Mouse (Mus musculus): Measurements from ENCODE around the gene Cacng8. TPM values are rescaled to one million over a fixed set of nuclear protein-coding genes. Genes with fewer than 3 reads are reported as not detected.
A peak's percentile ranks its signal among the peaks of the same experiment; 100 is the strongest.

Cacng8 gene
- polyA plus RNA-seq, 1 experiment from 2014 or later, result 12.5 TPM

DNA sequence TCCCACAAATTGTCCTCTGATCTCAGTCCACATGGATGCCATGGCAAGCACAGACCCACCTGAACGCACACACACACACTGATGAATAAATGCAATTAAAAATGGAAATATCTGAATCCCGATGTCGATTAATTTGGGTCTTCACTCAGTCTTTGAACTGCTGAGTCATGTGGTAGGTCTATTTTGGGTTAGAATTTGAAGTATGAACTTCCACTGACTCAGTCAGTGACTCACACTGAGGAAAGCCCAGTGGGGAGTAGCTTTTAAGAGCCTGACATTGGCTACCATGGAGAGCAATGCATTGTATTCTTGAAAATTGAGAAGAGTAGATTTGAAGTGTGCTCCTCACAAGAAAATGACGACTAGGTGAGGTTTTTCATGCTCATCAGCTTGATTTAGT is 56.5 kb downstream of the Cacng8 start:
- DNase-seq, result no peak
- 78% methylated on average over 4 of the region's 4 CpGs for WGBS
- Histone ChIP-seq H3K9me3 (ENCODE audit: control insufficient read depth, low read length) (no peaks in the 10 kb centered on the region), H3K27ac (replicated peaks; ENCODE audit: low read depth, low read length) (no peak overlapping the region), H3K27me3 (ENCODE audit: control insufficient read depth, insufficient read depth, low read length) (no peaks in the 10 kb centered on the region), H3K4me3 (replicated peaks; ENCODE audit: low read depth, low read length) (no peak overlapping the region), H3K9ac (replicated peaks; ENCODE audit: low read length) (no peak overlapping the region), H3K4me1 (ENCODE audit: control insufficient read depth, insufficient read depth, low read length) (no peaks in the 10 kb centered on the region), H3K4me2 (ENCODE audit: low read length) (no peak overlapping the region), H3K36me3 (ENCODE audit: control insufficient read depth, insufficient read depth, low read length) (no peaks in the 10 kb centered on the region)
- no peak for ATAC-seq (ENCODE audit: low FRiP score, low TSS enrichment)

- ATAC-seq (ENCODE audit: low FRiP score, low TSS enrichment) (peak; percentile 55; the same call in 1 of the 2 replicates), DNase-seq (peak; percentile 88)
- Histone ChIP-seq H3K4me1 (ENCODE audit: control insufficient read depth, insufficient read depth, low read length) (no peaks in the 10 kb centered on the region), H3K36me3 (ENCODE audit: control insufficient read depth, insufficient read depth, low read length) (no peaks in the 10 kb centered on the region), H3K27me3 (ENCODE audit: control insufficient read depth, insufficient read depth, low read length) (no peaks in the 10 kb centered on the region), H3K9me3 (ENCODE audit: control insufficient read depth, low read length) (no peaks in the 10 kb centered on the region), H3K27ac (replicated peaks; ENCODE audit: low read depth, low read length) (no peak overlapping the region), H3K4me2 (ENCODE audit: low read length) (no peak overlapping the region), H3K9ac (replicated peaks; ENCODE audit: low read length) (no peak overlapping the region), H3K4me3 (replicated peaks; ENCODE audit: low read depth, low read length) (no peak overlapping the region)
- WGBS, result 22% methylated on average over 15 of the region's 15 CpGs
Measured at GRCm38 (mm10) chr7:3448737-3449454, 58.4 kb downstream of the Cacng8 start.

DNA sequence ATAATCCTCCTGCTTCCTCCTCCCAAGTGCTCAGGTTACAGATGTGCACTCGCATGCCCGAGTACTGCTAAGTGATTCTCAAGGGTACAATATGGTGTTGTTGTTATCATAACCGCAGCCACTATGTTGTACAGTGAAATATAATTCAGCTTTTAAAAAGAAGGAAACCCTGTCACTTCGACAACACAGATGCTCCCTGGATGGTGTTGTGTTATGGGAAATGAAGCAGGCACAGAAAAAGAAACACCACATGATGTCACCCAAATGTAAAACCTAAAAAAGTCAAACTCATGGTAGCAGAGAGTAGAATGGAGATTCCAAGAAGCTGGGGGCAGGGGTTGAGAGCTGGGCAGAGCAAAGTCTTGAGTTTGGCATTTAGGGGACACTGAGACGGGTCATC is 60.2 kb downstream of the Cacng8 start:
- H3K4me1 ChIP-seq (ENCODE audit: control insufficient read depth, insufficient read depth, low read length), result no peaks in the 10 kb centered on the region
- no peak overlapping the region for H3K9ac ChIP-seq (replicated peaks; ENCODE audit: low read length)
- WGBS, result 78% methylated on average over 5 of the region's 5 CpGs
- no peak for DNase-seq
- ATAC-seq (ENCODE audit: low FRiP score, low TSS enrichment), result no peak
- no peaks in the 10 kb centered on the region for H3K9me3 ChIP-seq (ENCODE audit: control insufficient read depth, low read length)
- no peak overlapping the region for H3K4me3 ChIP-seq (replicated peaks; ENCODE audit: low read depth, low read length)
- no peak overlapping the region for H3K4me2 ChIP-seq (ENCODE audit: low read length)
- H3K27ac ChIP-seq (replicated peaks; ENCODE audit: low read depth, low read length), result no peak overlapping the region
- no peaks in the 10 kb centered on the region for H3K36me3 ChIP-seq (ENCODE audit: control insufficient read depth, insufficient read depth, low read length)
- H3K27me3 ChIP-seq (ENCODE audit: control insufficient read depth, insufficient read depth, low read length), result no peaks in the 10 kb centered on the region

DNA sequence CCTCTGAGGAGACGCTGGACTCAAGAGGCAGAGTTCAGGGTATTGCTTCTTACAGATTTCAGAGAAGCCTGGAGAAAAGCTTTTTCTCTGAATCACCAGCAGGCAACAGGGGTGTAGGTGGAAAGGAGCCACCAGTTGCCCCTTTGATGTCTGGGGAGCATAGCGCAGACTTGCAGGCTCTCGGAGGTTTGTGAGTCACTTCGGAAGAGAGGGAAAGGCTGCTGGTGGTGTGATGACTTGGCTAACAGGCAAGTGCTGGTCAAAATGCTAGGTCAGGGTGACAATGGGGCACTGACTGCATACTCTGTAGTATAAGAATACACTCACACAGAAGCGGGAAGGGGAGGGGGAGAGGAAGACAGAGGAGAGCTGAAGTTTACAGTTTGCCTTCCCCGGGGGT is 60.7 kb downstream of the Cacng8 start:
- no peaks in the 10 kb centered on the region for H3K4me1 ChIP-seq (ENCODE audit: control insufficient read depth, insufficient read depth, low read length)
- no peaks in the 10 kb centered on the region for H3K9me3 ChIP-seq (ENCODE audit: control insufficient read depth, low read length)
- no peak overlapping the region for H3K27ac ChIP-seq (replicated peaks; ENCODE audit: low read depth, low read length)
- no peak overlapping the region for H3K9ac ChIP-seq (replicated peaks; ENCODE audit: low read length)
- DNase-seq (no peak), ATAC-seq (ENCODE audit: low FRiP score, low TSS enrichment) (no peak)
- H3K36me3 ChIP-seq (ENCODE audit: control insufficient read depth, insufficient read depth, low read length), result no peaks in the 10 kb centered on the region
- H3K27me3 ChIP-seq (ENCODE audit: control insufficient read depth, insufficient read depth, low read length), result no peaks in the 10 kb centered on the region
- WGBS, result 61% methylated on average over 6 of the region's 6 CpGs
- no peak overlapping the region for H3K4me3 ChIP-seq (replicated peaks; ENCODE audit: low read depth, low read length)
- no peak overlapping the region for H3K4me2 ChIP-seq (ENCODE audit: low read length)

DNA sequence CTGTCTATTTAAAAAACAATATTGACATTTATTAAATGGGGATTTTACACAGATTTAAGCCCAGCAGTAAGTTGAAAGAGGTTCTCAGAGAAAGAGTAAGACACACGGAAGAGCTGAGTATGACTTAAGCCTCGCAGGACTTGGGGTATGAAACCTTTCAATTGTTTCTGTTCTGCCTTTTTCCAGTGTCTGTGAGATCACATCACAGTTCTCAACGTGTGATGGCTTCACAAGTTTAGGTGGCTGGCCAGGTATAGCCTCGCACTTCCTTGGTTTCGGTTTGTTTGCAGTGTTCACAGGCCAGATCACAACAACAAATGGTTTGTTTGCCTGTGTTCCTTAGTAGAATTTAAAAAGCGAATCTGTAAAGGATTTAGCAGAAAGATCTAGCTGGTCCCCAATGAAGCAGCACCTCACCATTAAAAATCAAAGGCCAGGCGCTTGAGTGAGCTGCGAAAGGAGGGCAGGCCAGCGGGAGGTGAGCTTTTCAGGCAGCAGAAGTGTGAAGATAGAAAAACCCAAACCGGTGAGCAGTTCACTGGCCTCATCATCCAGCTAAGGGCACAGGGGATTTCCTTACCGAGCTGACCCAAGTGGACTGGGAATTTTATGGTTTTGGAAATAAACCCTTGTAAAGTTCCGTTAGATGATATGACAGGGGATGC is 62.5 kb downstream of the Cacng8 start:
- Histone ChIP-seq H3K9me3 (ENCODE audit: control insufficient read depth, low read length) (no peaks in the 10 kb centered on the region), H3K4me3 (replicated peaks; ENCODE audit: low read depth, low read length) (no peak overlapping the region), H3K4me1 (ENCODE audit: control insufficient read depth, insufficient read depth, low read length) (no peaks in the 10 kb centered on the region), H3K9ac (replicated peaks; ENCODE audit: low read length) (no peak overlapping the region), H3K4me2 (ENCODE audit: low read length) (no peak overlapping the region), H3K36me3 (ENCODE audit: control insufficient read depth, insufficient read depth, low read length) (no peaks in the 10 kb centered on the region), H3K27me3 (ENCODE audit: control insufficient read depth, insufficient read depth, low read length) (no peaks in the 10 kb centered on the region), H3K27ac (replicated peaks; ENCODE audit: low read depth, low read length) (no peak overlapping the region)
- ATAC-seq (ENCODE audit: low FRiP score, low TSS enrichment), result no peak
- WGBS, result 62% methylated on average over 12 of the region's 12 CpGs
- no peak for DNase-seq

DNA sequence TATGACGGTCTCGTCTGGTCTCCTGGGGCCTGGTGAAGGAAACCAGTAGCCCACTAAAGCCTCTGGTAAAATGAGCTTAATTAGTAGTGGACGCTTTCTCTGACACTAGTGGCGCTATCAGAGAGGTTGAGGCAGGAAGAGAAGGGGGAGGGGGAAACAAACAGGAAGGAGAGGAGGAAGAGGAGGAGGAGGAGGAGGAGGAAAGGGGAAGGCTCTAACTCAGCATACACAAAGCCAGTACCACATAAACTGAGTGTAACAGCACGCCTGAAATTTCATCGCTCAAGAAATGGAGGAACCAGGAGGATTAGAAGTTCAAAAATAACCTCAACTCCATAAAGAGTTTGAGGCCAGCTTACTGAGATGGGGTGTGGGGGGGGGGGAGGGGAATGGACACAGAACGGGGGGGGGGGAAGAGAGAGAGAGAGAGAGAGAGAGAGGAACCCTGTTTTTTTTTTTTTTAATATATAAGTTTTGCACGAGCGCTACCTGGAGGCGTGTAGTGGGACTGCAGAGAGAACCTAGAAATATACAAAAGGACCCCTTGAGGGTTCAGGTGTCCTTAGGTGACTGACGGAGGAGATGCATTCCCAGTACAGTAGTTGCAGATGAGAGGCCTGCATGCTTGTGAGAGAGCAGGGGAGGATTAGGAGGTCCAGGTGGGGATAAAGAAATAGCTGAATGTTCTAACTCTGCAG is 63.2 kb downstream of the Cacng8 start:
- Histone ChIP-seq H3K27me3 (ENCODE audit: control insufficient read depth, insufficient read depth, low read length) (no peaks in the 10 kb centered on the region), H3K9ac (replicated peaks; ENCODE audit: low read length) (no peak overlapping the region), H3K9me3 (ENCODE audit: control insufficient read depth, low read length) (no peaks in the 10 kb centered on the region), H3K4me2 (ENCODE audit: low read length) (no peak overlapping the region), H3K4me1 (ENCODE audit: control insufficient read depth, insufficient read depth, low read length) (no peaks in the 10 kb centered on the region), H3K4me3 (replicated peaks; ENCODE audit: low read depth, low read length) (no peak overlapping the region), H3K36me3 (ENCODE audit: control insufficient read depth, insufficient read depth, low read length) (no peaks in the 10 kb centered on the region), H3K27ac (replicated peaks; ENCODE audit: low read depth, low read length) (no peak overlapping the region)
- 61% methylated on average over 11 of the region's 11 CpGs for WGBS
- no peak for ATAC-seq (ENCODE audit: low FRiP score, low TSS enrichment)
- peak; percentile 37 for DNase-seq

GRCm38 (mm10) chr7:3457111-3457840 is 66.8 kb downstream of the Cacng8 start:
- H3K27ac ChIP-seq (replicated peaks; ENCODE audit: low read depth, low read length), result no peak overlapping the region
- H3K9ac ChIP-seq (replicated peaks; ENCODE audit: low read length), result no peak overlapping the region
- H3K9me3 ChIP-seq (ENCODE audit: control insufficient read depth, low read length), result no peaks in the 10 kb centered on the region
- H3K4me2 ChIP-seq (ENCODE audit: low read length), result no peak overlapping the region
- H3K4me1 ChIP-seq (ENCODE audit: control insufficient read depth, insufficient read depth, low read length), result no peaks in the 10 kb centered on the region
- no peaks in the 10 kb centered on the region for H3K36me3 ChIP-seq (ENCODE audit: control insufficient read depth, insufficient read depth, low read length)
- no peaks in the 10 kb centered on the region for H3K27me3 ChIP-seq (ENCODE audit: control insufficient read depth, insufficient read depth, low read length)
- WGBS, result 97% methylated on average over 10 of the region's 10 CpGs
- no peak for DNase-seq
- no peak overlapping the region for H3K4me3 ChIP-seq (replicated peaks; ENCODE audit: low read depth, low read length)
- ATAC-seq (ENCODE audit: low FRiP score, low TSS enrichment), result no peak

- Histone ChIP-seq H3K4me3 (replicated peaks; ENCODE audit: low read depth, low read length) (no peak overlapping the region), H3K9ac (replicated peaks; ENCODE audit: low read length) (no peak overlapping the region)
Measured at GRCm38 (mm10) chr7:3457841-3458217, 67.3 kb downstream of the Cacng8 start.

More at GRCm38 (mm10) chr7:3457841-3458217, 67.3 kb downstream of the Cacng8 start:
- DNase-seq (no peak), ATAC-seq (ENCODE audit: low FRiP score, low TSS enrichment) (no peak)
- Histone ChIP-seq H3K4me2 (ENCODE audit: low read length) (no peak overlapping the region), H3K36me3 (ENCODE audit: control insufficient read depth, insufficient read depth, low read length) (no peaks in the 10 kb centered on the region), H3K9me3 (ENCODE audit: control insufficient read depth, low read length) (no peaks in the 10 kb centered on the region), H3K27me3 (ENCODE audit: control insufficient read depth, insufficient read depth, low read length) (no peaks in the 10 kb centered on the region), H3K27ac (replicated peaks; ENCODE audit: low read depth, low read length) (no peak overlapping the region), H3K4me1 (ENCODE audit: control insufficient read depth, insufficient read depth, low read length) (no peaks in the 10 kb centered on the region)
- 82% methylated on average over 9 of the region's 9 CpGs for WGBS
